Mouse (Mus musculus) lung, embryonic 14.5 days (tissue): ENCODE measurements around the gene Ippk. TPM values are rescaled to one million over a fixed set of nuclear protein-coding genes. Genes with fewer than 3 reads are reported as not detected.

Experiments
- ATAC-seq: fragments of 200-750 bp; cut with Nextera tagmentation; 2 replicates; pipeline ENCODE4 v1.8.0; 2017; ENCODE audit warnings: mild to moderate bottlenecking, moderate TSS enrichment, moderate library complexity; ENCODE audit not compliant: insufficient read depth
- DNase-seq: peaks from one replicate; pipeline ENCODE4 v3.0.0-alpha.2; 2015
- H3K27ac ChIP-seq: fragments of 300-500 bp; sonication (generic); 2 replicates; pipeline ENCODE4 v1.5.1; 2014; ENCODE audit warnings: low read depth, mild to moderate bottlenecking, moderate library complexity
- H3K27me3 ChIP-seq: fragments of 300-500 bp; sonication (generic); 2 replicates; pipeline ENCODE4 v1.6.1; 2014; ENCODE audit warnings: low read length, control low read depth; ENCODE audit not compliant: insufficient read depth
- H3K36me3 ChIP-seq: fragments of 300-500 bp; sonication (generic); 2 replicates; pipeline ENCODE4 v1.6.1; 2014; ENCODE audit warnings: control low read depth; ENCODE audit not compliant: insufficient read depth
- H3K4me1 ChIP-seq: fragments of 300-500 bp; sonication (generic); 2 replicates; pipeline ENCODE4 v1.6.1; 2014; ENCODE audit warnings: antibody characterized with exemption, control low read depth; ENCODE audit not compliant: insufficient read depth
- H3K4me2 ChIP-seq: fragments of 300-500 bp; sonication (generic); 2 replicates; pipeline ENCODE4 v1.6.1; 2014; ENCODE audit warnings: mild to moderate bottlenecking
- H3K4me3 ChIP-seq: fragments of 300-500 bp; sonication (generic); 2 replicates; pipeline ENCODE4 v1.5.1; 2014; ENCODE audit warnings: low read depth, low read length
- H3K9ac ChIP-seq: fragments of 300-500 bp; sonication (generic); 2 replicates; pipeline ENCODE4 v1.6.1; 2014
- H3K9me3 ChIP-seq: fragments of 300-500 bp; sonication (generic); 2 replicates; pipeline ENCODE4 v1.6.1; 2016; ENCODE audit warnings: low read depth, low read length, control low read depth
- CTCF ChIP-seq: IDR thresholded peaks from 2 replicates; pipeline ENCODE4 v1.5.1; 2016; ENCODE audit warnings: antibody characterized with exemption, low read depth
- WGBS: fragments of 180-500 bp; shearing (Covaris S2); extraction: QIAGEN DNeasy Blood & Tissue Kit; methylation state at CpG from one replicate; pipeline ENCODE4 v1.1.7; 2014; 5-methylcytosine and 5-hydroxymethylcytosine counted together
- polyA plus RNA-seq: library from polyadenylated mRNA; unstranded; fragments of >200 nt; fragmentation: Nextera tagmentation; extraction: Ambion mirVana; gene quantifications from 2 replicates; pipeline ENCODE4 v1.2.1, GENCODE M21; 2014

The Ippk gene
- polyA plus RNA-seq, 1 experiment from 2014 or later, result 19.5 TPM

DNA sequence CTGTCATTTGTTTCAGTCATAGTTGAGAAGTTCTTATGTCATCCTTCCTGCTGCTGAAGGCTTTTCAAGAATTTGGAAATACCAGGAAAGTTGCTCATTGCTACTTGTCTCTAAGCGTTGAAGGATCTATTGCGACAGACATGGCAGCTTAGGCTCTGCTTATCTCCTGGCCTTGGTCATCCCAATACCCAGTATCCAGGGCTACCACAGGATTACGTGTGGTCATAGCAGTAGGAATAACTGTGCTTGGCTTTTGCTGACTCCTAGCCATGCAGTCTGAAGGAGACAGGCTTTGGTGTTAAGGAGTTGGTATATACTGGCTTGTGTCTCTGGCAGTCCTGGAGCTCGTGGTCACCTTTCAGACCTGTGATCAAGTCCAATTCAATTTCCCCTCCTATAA is 39.2 kb downstream of the Ippk start:
- Histone ChIP-seq H3K9me3 (no peaks in the 10 kb centered on the region), H3K4me2 (no peak overlapping the region), H3K36me3 (peaks cover 71% of the 10 kb centered on the region), H3K27ac (peak overlapping the region; percentile 65; the same call in 1 of the 2 replicates), H3K4me3 (no peak overlapping the region), H3K9ac (no peak overlapping the region), H3K4me1 (no peaks in the 10 kb centered on the region), H3K27me3 (no peaks in the 10 kb centered on the region)
- no peak for ATAC-seq
- no peak for TF ChIP-seq CTCF
- WGBS, result 84% methylated on average over 4 of the region's 4 CpGs
- no peak for DNase-seq

DNA sequence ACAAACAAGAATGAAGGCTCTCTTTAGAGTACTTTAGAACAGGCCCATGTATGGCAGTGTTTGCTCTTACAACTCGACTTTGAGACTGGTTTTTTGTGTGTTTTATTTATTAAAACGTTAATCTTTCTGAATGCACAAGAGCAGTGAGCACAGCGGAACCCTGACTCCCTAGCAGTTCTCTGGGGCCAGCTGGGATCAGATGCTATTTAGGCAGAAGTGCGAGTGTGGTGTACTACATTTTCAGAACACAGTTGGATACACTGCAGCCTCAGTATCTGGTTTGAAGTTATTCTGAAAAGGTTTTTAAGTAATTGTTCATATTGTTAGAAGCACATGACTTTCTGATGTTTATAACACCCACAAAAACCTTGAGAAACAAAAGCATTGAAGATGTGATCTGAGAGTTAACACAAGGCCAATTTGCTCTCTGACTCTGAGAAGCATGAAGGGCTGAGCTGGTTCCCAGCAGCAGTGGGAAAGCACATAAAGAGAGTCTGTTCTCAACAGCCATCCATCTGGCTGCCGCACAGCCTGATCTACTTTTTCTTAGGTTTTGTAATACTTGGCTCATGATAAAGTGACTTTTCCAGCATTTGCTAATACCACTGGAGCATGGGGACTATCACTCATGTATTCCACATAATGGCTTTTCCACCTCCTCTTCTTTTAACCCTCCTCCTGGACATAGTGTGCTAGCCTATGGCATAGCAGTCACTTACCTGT is 39.8 kb downstream of the Ippk start:
- DNase-seq (no peak), ATAC-seq (no peak)
- Histone ChIP-seq H3K9me3 (no peaks in the 10 kb centered on the region), H3K4me3 (no peak overlapping the region), H3K9ac (no peak overlapping the region), H3K4me2 (no peak overlapping the region), H3K27ac (peak overlapping the region; percentile 65; the same call in 1 of the 2 replicates), H3K36me3 (peaks cover 73% of the 10 kb centered on the region), H3K27me3 (no peaks in the 10 kb centered on the region), H3K4me1 (no peaks in the 10 kb centered on the region)
- TF ChIP-seq CTCF, result no peak
- 59% methylated on average over 5 of the region's 5 CpGs for WGBS

DNA sequence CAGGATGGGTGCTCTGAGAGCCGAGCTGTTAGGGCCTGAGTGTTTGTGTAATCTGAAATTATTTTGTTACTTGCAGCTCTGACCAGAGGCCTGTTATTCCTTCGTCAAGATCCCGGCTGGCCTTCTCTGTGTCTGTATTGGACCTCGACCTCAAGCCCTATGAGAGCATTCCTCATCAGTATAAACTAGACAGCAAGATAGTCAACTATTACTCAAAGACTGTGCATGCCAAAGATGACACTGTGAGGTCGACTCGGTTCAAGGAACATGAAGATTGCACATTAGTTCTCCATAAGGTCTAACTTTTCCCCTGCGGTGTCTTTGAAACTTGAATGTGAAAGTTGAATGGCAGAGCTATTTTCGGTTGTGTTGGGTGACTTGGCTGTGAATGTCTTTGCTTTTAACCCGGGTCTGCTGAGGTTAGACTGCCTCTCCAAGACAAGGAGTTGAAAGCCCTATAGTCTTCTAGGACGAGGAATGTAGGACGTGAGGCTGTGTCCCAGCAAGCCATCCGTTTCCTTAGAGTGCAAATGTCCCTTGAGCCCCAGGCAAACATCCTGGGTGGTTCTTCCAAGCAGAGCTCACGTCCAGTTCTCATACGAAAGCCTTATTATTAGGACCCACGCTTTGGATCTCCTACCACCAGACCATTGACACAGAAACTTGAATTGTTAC is 40.5 kb downstream of the Ippk start:
- H3K9me3 ChIP-seq, result no peaks in the 10 kb centered on the region
- H3K27me3 ChIP-seq, result no peaks in the 10 kb centered on the region
- H3K27ac ChIP-seq, result no peak overlapping the region
- no peak overlapping the region for H3K9ac ChIP-seq
- no peak overlapping the region for H3K4me3 ChIP-seq
- H3K4me2 ChIP-seq, result no peak overlapping the region
- 84% methylated on average over 15 of the region's 15 CpGs for WGBS
- no peak for TF ChIP-seq CTCF
- DNase-seq, result no peak
- H3K36me3 ChIP-seq, result peaks cover 71% of the 10 kb centered on the region
- no peak for ATAC-seq
- no peaks in the 10 kb centered on the region for H3K4me1 ChIP-seq

DNA sequence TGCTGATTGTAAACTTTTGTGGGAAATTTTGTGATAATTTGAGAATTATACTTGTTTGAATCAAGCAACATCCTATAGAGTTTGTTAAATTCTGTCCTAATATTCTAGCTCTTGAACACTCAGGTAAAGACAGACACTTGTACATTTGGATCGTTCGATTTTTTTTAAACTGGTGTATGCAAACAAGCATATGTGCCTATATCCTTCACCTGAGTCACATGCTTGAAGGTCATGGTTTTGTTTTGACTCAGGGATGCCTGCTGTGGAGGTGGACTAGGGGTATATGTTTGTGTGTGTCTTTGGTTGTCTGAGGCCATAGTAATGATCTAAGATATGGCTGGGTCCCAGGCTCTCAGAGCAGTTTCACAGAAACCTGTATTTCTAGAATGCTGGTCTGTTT is 41.9 kb downstream of the Ippk start:
- peaks cover 61% of the 10 kb centered on the region for H3K36me3 ChIP-seq
- H3K4me1 ChIP-seq, result no peaks in the 10 kb centered on the region
- TF ChIP-seq CTCF, result no peak
- H3K4me3 ChIP-seq, result no peak overlapping the region
- 96% methylated on average over 2 of the region's 2 CpGs for WGBS
- H3K9ac ChIP-seq, result no peak overlapping the region
- H3K4me2 ChIP-seq, result no peak overlapping the region
- no peak for DNase-seq
- no peaks in the 10 kb centered on the region for H3K27me3 ChIP-seq
- no peaks in the 10 kb centered on the region for H3K9me3 ChIP-seq
- ATAC-seq, result no peak
- no peak overlapping the region for H3K27ac ChIP-seq

DNA sequence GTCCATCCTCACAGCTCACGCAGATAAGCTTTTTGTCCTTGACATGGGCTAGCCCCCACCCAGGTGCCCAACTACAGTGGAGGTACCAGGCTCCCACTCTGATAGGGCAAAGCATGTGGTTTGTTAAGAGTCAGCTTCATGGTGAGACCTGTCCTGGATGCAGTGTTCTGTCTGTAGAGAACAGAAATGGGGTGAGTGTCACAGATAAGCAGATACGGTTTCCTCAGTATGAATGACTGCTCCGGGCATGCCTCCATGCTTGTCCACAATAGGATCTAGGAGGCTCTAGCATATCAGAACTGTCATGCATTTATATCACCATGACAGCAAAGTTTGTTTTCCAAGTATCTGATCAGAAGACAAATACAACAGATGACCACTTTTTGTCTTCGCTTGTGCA is 44.8 kb downstream of the Ippk start:
- WGBS, result 95% methylated on average over 4 of the region's 4 CpGs
- H3K27me3 ChIP-seq, result no peaks in the 10 kb centered on the region
- no peak overlapping the region for H3K4me3 ChIP-seq
- TF ChIP-seq CTCF, result no peak
- no peak overlapping the region for H3K27ac ChIP-seq
- DNase-seq, result no peak
- no peak overlapping the region for H3K4me2 ChIP-seq
- H3K4me1 ChIP-seq, result no peaks in the 10 kb centered on the region
- ATAC-seq, result no peak
- H3K9ac ChIP-seq, result no peak overlapping the region
- no peaks in the 10 kb centered on the region for H3K9me3 ChIP-seq
- peaks cover 37% of the 10 kb centered on the region for H3K36me3 ChIP-seq

DNA sequence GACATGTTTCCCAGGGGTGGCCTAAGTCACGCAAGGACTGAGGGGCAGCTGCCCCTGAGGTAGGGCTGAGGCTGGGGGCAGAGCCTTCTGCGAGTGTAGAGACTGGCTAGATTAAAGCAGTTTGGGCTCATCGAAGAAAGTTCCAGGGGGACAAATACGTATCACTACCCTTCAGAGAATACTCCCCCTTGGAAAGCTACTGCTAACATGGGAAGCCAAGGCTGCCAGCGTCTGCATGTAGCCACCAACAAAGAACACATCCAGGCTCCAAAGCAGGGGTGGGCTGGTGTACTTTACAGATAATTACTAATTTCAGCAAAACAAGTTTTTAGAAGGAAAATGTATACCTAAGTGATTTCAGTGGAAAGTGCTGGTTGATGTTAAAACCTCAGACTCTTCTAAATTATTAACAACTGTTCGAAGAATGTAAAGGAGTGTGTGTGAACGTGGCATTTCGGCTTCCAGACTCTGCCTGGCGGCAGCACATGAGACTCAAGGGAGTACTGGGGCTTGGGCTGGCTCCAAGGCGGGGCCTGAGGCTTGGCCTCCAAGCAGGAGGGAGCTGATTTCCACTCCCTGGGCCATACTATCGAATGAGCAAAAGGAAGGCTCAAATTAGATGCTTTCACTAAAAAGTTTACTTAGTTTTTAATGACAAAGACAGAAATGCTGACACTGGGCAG is 45.5 kb downstream of the Ippk start:
- Histone ChIP-seq H3K36me3 (peaks cover 32% of the 10 kb centered on the region), H3K27me3 (no peaks in the 10 kb centered on the region), H3K4me2 (no peak overlapping the region), H3K4me1 (no peaks in the 10 kb centered on the region), H3K27ac (peak overlapping the region; percentile 48; the same call in 1 of the 2 replicates), H3K9ac (no peak overlapping the region), H3K4me3 (no peak overlapping the region), H3K9me3 (no peaks in the 10 kb centered on the region)
- no peak for TF ChIP-seq CTCF
- ATAC-seq, result peak; percentile 73; the same call in 1 of the 2 replicates
- DNase-seq, result peak; percentile 60
- WGBS, result 69% methylated on average over 11 of the region's 11 CpGs

DNA sequence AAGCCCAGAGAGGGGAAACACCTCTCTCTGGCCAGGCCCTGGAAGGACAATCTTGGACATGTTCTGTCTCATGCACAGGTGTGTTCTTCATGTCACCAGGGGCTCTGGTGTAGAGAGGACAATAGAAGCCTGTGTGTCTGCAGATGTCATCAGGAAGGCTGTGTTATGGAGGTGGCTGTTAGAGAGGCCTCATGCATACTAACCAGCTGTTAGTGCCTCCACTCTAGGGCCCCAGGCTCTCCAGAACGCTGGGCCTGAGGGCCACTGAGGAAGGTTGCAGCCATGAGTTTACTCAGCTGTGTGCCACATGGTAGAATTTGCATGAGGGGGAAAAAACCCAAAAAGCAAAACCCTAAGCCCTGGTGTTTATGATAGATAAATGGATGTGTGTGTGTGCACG is 46.5 kb downstream of the Ippk start:
- Histone ChIP-seq H3K36me3 (peaks cover 21% of the 10 kb centered on the region), H3K9me3 (no peaks in the 10 kb centered on the region), H3K27ac (no peak overlapping the region), H3K27me3 (no peaks in the 10 kb centered on the region), H3K9ac (no peak overlapping the region), H3K4me2 (no peak overlapping the region), H3K4me1 (no peaks in the 10 kb centered on the region), H3K4me3 (no peak overlapping the region)
- WGBS, result 44% methylated on average over 2 of the region's 2 CpGs
- TF ChIP-seq CTCF, result no peak
- DNase-seq (no peak), ATAC-seq (no peak)
